Mouse (Mus musculus) heart, postnatal 0 days (tissue): ENCODE measurements at regions not wholly inside any gene's neighbourhood (a gene's known extent, or its start where the extent isn't known, plus 50 kb on each side); places are given as distances from the start of the nearest gene placed in this dataset.

ENCODE experiments used
- ATAC-seq: fragments of 200-750 bp; cut with Nextera tagmentation; 2 replicates; pipeline ENCODE4 v1.8.0; 2017; ENCODE audit warnings: low read depth, moderate number of reproducible peaks, moderate library complexity; ENCODE audit not compliant: insufficient read depth
- DNase-seq: peaks from one replicate; pipeline ENCODE4 v3.0.0-alpha.2; 2016; ENCODE audit warnings: low spot score
- H3K27ac ChIP-seq: fragments of 300-500 bp; sonication (generic); 2 replicates; pipeline ENCODE4 v1.5.1; 2014; ENCODE audit warnings: low read depth, mild to moderate bottlenecking
- H3K27me3 ChIP-seq: fragments of 300-500 bp; sonication (generic); 2 replicates; pipeline ENCODE4 v1.6.1; 2014; ENCODE audit warnings: low read length, mixed read lengths; ENCODE audit not compliant: control insufficient read depth, insufficient read depth
- H3K36me3 ChIP-seq: fragments of 300-500 bp; sonication (generic); replicated peaks from 2 replicates; pipeline ENCODE4 v1.6.1; 2014; ENCODE audit warnings: low read length, mixed read lengths; ENCODE audit not compliant: control insufficient read depth, insufficient read depth
- H3K4me1 ChIP-seq: fragments of 300-500 bp; sonication (generic); 2 replicates; pipeline ENCODE4 v1.6.1; 2014; ENCODE audit warnings: antibody characterized with exemption; ENCODE audit not compliant: control insufficient read depth, insufficient read depth
- H3K4me2 ChIP-seq: fragments of 300-500 bp; sonication (generic); 2 replicates; pipeline ENCODE4 v1.6.1; 2014; ENCODE audit warnings: low read depth, mild to moderate bottlenecking, low read length, moderate library complexity
- H3K4me3 ChIP-seq: fragments of 300-500 bp; sonication (generic); 2 replicates; pipeline ENCODE4 v1.5.1; 2014; ENCODE audit warnings: low read depth, low read length
- H3K9ac ChIP-seq: fragments of 300-500 bp; sonication (generic); replicated peaks from 2 replicates; pipeline ENCODE4 v1.6.1; 2014; ENCODE audit warnings: low read depth, low read length, mixed read lengths
- H3K9me3 ChIP-seq: fragments of 300-500 bp; sonication (generic); replicated peaks from 2 replicates; pipeline ENCODE4 v1.6.1; 2016; ENCODE audit warnings: low read length; ENCODE audit not compliant: control insufficient read depth
- CTCF ChIP-seq: IDR thresholded peaks from 2 replicates; pipeline ENCODE4 v1.5.1; 2016; ENCODE audit warnings: antibody characterized with exemption, control low read depth, low read depth
- EP300 ChIP-seq: IDR thresholded peaks from 2 replicates; pipeline ENCODE4 v1.6.1; 2016; ENCODE audit warnings: antibody characterized with exemption, low read depth
- WGBS: fragments of 180-500 bp; shearing (Covaris S2); extraction: QIAGEN DNeasy Blood & Tissue Kit; methylation state at CpG from one replicate; pipeline ENCODE4 v1.1.7; 2014; 5-methylcytosine and 5-hydroxymethylcytosine counted together

DNA sequence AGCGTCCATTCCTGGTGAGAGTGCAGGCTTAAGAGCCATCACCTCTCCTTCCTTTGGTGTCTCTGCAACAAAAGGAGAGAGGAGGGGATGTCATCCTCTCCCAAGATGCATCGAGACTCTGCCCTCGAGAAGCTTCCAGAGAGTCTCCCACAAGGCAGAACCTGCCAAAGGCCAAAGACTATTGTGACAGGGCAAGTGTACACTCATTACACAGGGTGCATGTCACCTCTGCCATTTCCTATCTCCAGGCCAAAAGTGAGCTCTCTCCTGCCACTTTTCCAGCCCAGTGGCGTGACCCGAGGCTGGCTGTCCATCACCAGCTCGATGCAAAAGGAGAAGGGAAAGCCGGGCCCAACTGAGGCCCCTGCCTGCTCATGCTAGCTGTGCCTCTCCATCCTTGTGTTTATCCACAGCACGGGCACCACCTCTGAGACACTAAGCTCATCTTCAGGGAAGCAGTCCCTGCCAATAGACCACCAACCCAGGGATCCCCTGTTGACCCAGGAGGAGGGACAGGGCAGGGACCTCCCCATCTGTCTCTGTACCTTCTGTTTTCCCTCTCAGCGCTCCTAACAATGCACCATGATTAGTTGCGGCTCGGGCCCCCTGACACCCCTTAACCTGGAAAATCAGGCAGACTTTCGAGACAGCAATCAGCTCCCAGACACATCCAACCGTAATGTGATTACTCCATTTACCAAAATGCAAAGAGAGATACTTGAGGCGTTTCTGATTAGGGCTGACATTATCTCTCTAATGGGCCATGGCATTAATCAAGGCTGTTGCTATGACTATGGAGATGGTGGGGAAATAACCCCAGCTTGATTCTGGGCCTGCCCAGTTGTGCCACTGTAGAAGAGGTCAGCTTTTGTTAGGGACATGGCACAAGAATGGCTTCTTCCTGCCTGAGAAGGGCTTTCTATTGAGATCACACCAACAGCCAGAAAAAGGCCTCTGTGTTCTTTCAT is 106.5 kb upstream of the Rad23b start:
- no peak for ATAC-seq
- TF ChIP-seq CTCF, result no peak
- TF ChIP-seq EP300, result no peak
- Histone ChIP-seq H3K4me2 (no peak overlapping the region), H3K9ac (no peak overlapping the region), H3K4me1 (no peaks in the 10 kb centered on the region), H3K4me3 (no peak overlapping the region), H3K36me3 (no peaks in the 10 kb centered on the region), H3K27ac (no peak overlapping the region), H3K27me3 (0 out of 2 replicates have a peak, but pooled peaks cover 5% of the 10 kb centered on the region), H3K9me3 (no peaks in the 10 kb centered on the region)
- no peak for DNase-seq
- 64% methylated on average over 14 of the region's 14 CpGs for WGBS

DNA sequence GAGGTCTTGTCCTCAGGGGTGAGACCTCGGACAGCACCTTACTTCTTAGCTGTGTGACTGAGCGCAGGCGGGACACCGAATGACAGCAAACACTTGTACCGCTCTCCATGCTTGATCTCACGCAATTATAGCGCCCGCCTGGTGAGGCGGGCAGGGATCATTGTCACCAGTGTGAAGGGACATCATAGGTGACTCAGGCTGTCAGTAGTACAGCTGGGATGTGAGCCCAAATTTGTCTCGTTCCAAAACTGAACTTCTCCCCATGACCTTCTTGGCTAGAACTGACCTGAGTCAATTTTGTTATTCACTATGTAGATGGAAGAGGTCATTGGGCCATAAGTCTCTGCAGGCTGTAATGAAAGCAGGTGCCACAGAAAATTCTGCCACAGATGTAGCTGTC is 104.1 kb upstream of the Rad23b start:
- H3K4me2 ChIP-seq, result no peak overlapping the region
- no peak overlapping the region for H3K4me3 ChIP-seq
- H3K27me3 ChIP-seq, result no peaks in the 10 kb centered on the region
- TF ChIP-seq CTCF (no peak), EP300 (no peak)
- H3K9ac ChIP-seq, result no peak overlapping the region
- H3K36me3 ChIP-seq, result no peaks in the 10 kb centered on the region
- no peak for ATAC-seq
- no peak for DNase-seq
- H3K4me1 ChIP-seq, result no peaks in the 10 kb centered on the region
- WGBS, result 80% methylated on average over 10 of the region's 10 CpGs
- no peaks in the 10 kb centered on the region for H3K9me3 ChIP-seq
- H3K27ac ChIP-seq, result no peak overlapping the region

DNA sequence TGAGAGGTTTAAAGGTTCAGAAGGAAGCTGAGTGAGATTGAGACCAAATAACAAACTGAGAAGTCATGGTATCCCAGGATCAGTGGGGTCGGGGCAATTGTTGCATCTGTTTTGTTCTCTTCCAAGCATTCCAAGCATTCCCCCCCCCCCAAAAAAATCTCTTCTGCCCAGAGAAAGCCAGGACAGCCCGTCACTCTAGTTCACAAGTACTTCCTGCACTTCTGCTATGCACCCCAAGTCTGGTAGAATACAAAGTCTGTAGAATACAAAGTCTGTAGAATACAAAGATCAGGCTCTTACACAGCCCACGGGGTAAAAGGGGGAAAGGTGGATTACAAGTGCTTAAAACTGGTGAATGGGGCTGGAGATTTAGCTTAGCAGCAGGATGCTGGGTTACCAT is 99.5 kb upstream of the Rad23b start:
- DNase-seq (no peak), ATAC-seq (no peak)
- H3K9me3 ChIP-seq, result no peaks in the 10 kb centered on the region
- no peaks in the 10 kb centered on the region for H3K36me3 ChIP-seq
- H3K27ac ChIP-seq, result no peak overlapping the region
- no peaks in the 10 kb centered on the region for H3K4me1 ChIP-seq
- no peak overlapping the region for H3K9ac ChIP-seq
- no peaks in the 10 kb centered on the region for H3K27me3 ChIP-seq
- no peak overlapping the region for H3K4me2 ChIP-seq
- TF ChIP-seq EP300, result no peak
- TF ChIP-seq CTCF, result no peak
- whole genome bisulfite sequencing, result 36% methylated on average over 3 of the region's 3 CpGs
- no peak overlapping the region for H3K4me3 ChIP-seq

GRCm38 (mm10) chr4:55251546-55251945 is 98.3 kb upstream of the Rad23b start:
- Histone ChIP-seq H3K9me3 (no peaks in the 10 kb centered on the region), H3K4me3 (no peak overlapping the region), H3K4me1 (no peaks in the 10 kb centered on the region), H3K9ac (no peak overlapping the region), H3K36me3 (no peaks in the 10 kb centered on the region), H3K27me3 (no peaks in the 10 kb centered on the region), H3K27ac (no peak overlapping the region), H3K4me2 (no peak overlapping the region)
- ATAC-seq (no peak), DNase-seq (no peak)
- TF ChIP-seq EP300 (no peak), CTCF (no peak)
- WGBS, result 86% methylated on average over 5 of the region's 5 CpGs

- H3K4me3 ChIP-seq, result no peak overlapping the region
- H3K9me3 ChIP-seq, result no peaks in the 10 kb centered on the region
- no peak overlapping the region for H3K9ac ChIP-seq
- no peaks in the 10 kb centered on the region for H3K36me3 ChIP-seq
- H3K4me1 ChIP-seq, result no peaks in the 10 kb centered on the region
- DNase-seq (no peak), ATAC-seq (no peak)
- H3K27ac ChIP-seq, result no peak overlapping the region
- H3K27me3 ChIP-seq, result no peaks in the 10 kb centered on the region
- WGBS, result 79% methylated on average over 8 of the region's 8 CpGs
- TF ChIP-seq EP300 (no peak), CTCF (no peak)
- H3K4me2 ChIP-seq, result no peak overlapping the region
Observed at GRCm38 (mm10) chr4:55253769-55254168, 96.1 kb upstream of the Rad23b start.
